Mouse (Mus musculus): ENCODE measurements around the gene Styk1.

Styk1 gene

GRCm38 (mm10) chr6:131369866-131370616 is 16.6 kb upstream of the Styk1 start:
- DNase-seq (ENCODE audit: extremely low read depth, insufficient read length, low spot score): no peak

GRCm38 (mm10) chr6:131367101-131367500 is 13.7 kb upstream of the Styk1 start:
- no peak for DNase-seq (ENCODE audit: extremely low read depth, insufficient read length, low spot score)

- no peak for DNase-seq (ENCODE audit: extremely low read depth, insufficient read length, low spot score)
These were observed 11.0 kb upstream of the Styk1 start for GRCm38 (mm10) chr6:131364353-131364752.

GRCm38 (mm10) chr6:131362987-131363765 is 9.8 kb upstream of the Styk1 start:
- DNase-seq (ENCODE audit: extremely low read depth, insufficient read length, low spot score): no peak

- DNase-seq (ENCODE audit: extremely low read depth, insufficient read length, low spot score): peak; percentile 47
These were observed 7.3 kb upstream of the Styk1 start for GRCm38 (mm10) chr6:131360693-131361092.

GRCm38 (mm10) chr6:131359543-131359942 is 6.1 kb upstream of the Styk1 start:
- no peak for DNase-seq (ENCODE audit: extremely low read depth, insufficient read length, low spot score)

- no peak for DNase-seq (ENCODE audit: extremely low read depth, insufficient read length, low spot score)
These were observed 1.5 kb upstream of the Styk1 start for GRCm38 (mm10) chr6:131354913-131355312.

- peak; percentile 76 for DNase-seq (ENCODE audit: extremely low read depth, insufficient read length, low spot score)
These were observed 6.4 kb downstream of the Styk1 start for GRCm38 (mm10) chr6:131347026-131347425.

- no peak for DNase-seq (ENCODE audit: extremely low read depth, insufficient read length, low spot score)
These were observed 9.1 kb downstream of the Styk1 start for GRCm38 (mm10) chr6:131344346-131344745.

- DNase-seq (ENCODE audit: extremely low read depth, insufficient read length, low spot score): peak; percentile 62
These were observed 13.3 kb downstream of the Styk1 start for GRCm38 (mm10) chr6:131340082-131340481.

GRCm38 (mm10) chr6:131339309-131339708 is 14.1 kb downstream of the Styk1 start:
- DNase-seq (ENCODE audit: extremely low read depth, insufficient read length, low spot score): no peak

GRCm38 (mm10) chr6:131338787-131339186 is 14.6 kb downstream of the Styk1 start:
- DNase-seq (ENCODE audit: extremely low read depth, insufficient read length, low spot score): no peak

GRCm38 (mm10) chr6:131327076-131327475 is 26.3 kb downstream of the Styk1 start:
- DNase-seq (ENCODE audit: extremely low read depth, insufficient read length, low spot score): no peak

GRCm38 (mm10) chr6:131321854-131322639 is 31.4 kb downstream of the Styk1 start:
- DNase-seq (ENCODE audit: extremely low read depth, insufficient read length, low spot score): no peak

GRCm38 (mm10) chr6:131316155-131317101 is 37.0 kb downstream of the Styk1 start:
- DNase-seq (ENCODE audit: extremely low read depth, insufficient read length, low spot score): peak; percentile 35

- no peak for DNase-seq (ENCODE audit: extremely low read depth, insufficient read length, low spot score)
These were observed 45.4 kb downstream of the Styk1 start for GRCm38 (mm10) chr6:131308031-131308430.

- DNase-seq (ENCODE audit: extremely low read depth, insufficient read length, low spot score): no peak
These were observed 48.6 kb downstream of the Styk1 start for GRCm38 (mm10) chr6:131304776-131305175.

- peak; percentile 72 for DNase-seq (ENCODE audit: extremely low read depth, insufficient read length, low spot score)
These were observed 54.9 kb downstream of the Styk1 start for GRCm38 (mm10) chr6:131298531-131298930.

- no peak for DNase-seq (ENCODE audit: extremely low read depth, insufficient read length, low spot score)
These were observed 58.8 kb downstream of the Styk1 start for GRCm38 (mm10) chr6:131294435-131295112.
